Mouse (Mus musculus) CH12.LX (cell line): ENCODE results near the gene Asap3.

Experiments
- CTCF ChIP-seq, 2 experiments: IDR thresholded peaks in 1 of 2; conservative IDR thresholded peaks in 1 of 2; 2 replicates each; pipeline ENCODE4 v1.5.1; 2011 to 2012; ENCODE audit warnings: low read depth in 2 of 2, low read length in 2 of 2, improper control_type of control experiment in 1 of 2, inconsistent platforms in 1 of 2, mild to moderate bottlenecking in 1 of 2, moderate library complexity in 1 of 2
- EP300 ChIP-seq: IDR thresholded peaks from 2 replicates; pipeline ENCODE4 v1.6.1; 2011; ENCODE audit warnings: low read length, improper control_type of control experiment
- HCFC1 ChIP-seq: IDR thresholded peaks from 2 replicates; pipeline ENCODE4 v1.6.1; 2012; ENCODE audit warnings: low read depth, mild to moderate bottlenecking, inconsistent platforms, low read length, improper control_type of control experiment
- JUN ChIP-seq: IDR thresholded peaks from 2 replicates; pipeline ENCODE4 v1.6.1; 2011; ENCODE audit warnings: low read depth, mild to moderate bottlenecking, low read length, improper control_type of control experiment, moderate library complexity; ENCODE audit not compliant: insufficient read depth
- MAZ ChIP-seq: IDR thresholded peaks from 2 replicates; pipeline ENCODE4 v1.6.1; 2012; ENCODE audit warnings: low read depth, mild to moderate bottlenecking, inconsistent platforms, low read length, improper control_type of control experiment, moderate library complexity
- MYC ChIP-seq: IDR thresholded peaks from 2 replicates; pipeline ENCODE4 v1.6.1; 2011; ENCODE audit warnings: low read depth, mild to moderate bottlenecking, improper control_type of control experiment, low read length
- NRF1 ChIP-seq: IDR thresholded peaks from 2 replicates; pipeline ENCODE4 v1.6.1; 2014; ENCODE audit warnings: low read depth, mild to moderate bottlenecking, inconsistent platforms, low read length, improper control_type of control experiment, moderate library complexity
- POLR2A ChIP-seq: IDR thresholded peaks from 2 replicates; pipeline ENCODE4 v1.6.1; 2011; ENCODE audit warnings: low read depth, mild to moderate bottlenecking, improper control_type of control experiment, low read length
- RCOR1 ChIP-seq: conservative IDR thresholded peaks from 2 replicates; pipeline ENCODE4 v1.6.1; 2012; ENCODE audit warnings: low read depth, mild to moderate bottlenecking, inconsistent platforms, low read length, improper control_type of control experiment
- USF2 ChIP-seq: conservative IDR thresholded peaks from 2 replicates; pipeline ENCODE4 v1.6.1; 2011; ENCODE audit warnings: low read depth, low read length, improper control_type of control experiment

GRCm38 (mm10) chr4:136217063-136217462 lies 10.9 kb downstream of the Asap3 start:
- no peak for TF ChIP-seq RCOR1
- no peak for TF ChIP-seq EP300
- no peak for TF ChIP-seq USF2
- no peak for TF ChIP-seq MAZ
- no peak for TF ChIP-seq HCFC1
- no peak for TF ChIP-seq CTCF (conservative IDR thresholded peaks at IDR 0.05 in 1 of 2, IDR thresholded peaks at IDR 0.05 in 1 of 2; ENCODE audit: low read depth in 2 of 2, low read length in 2 of 2)
- no peak for TF ChIP-seq POLR2A
- no peak for TF ChIP-seq NRF1
- no peak for TF ChIP-seq MYC
- TF ChIP-seq JUN = no peak
